Comparison of ENCODE assay signal across 8 mouse cellular contexts in genomic region chr13:24638371-24639214, GRCm38 (mm10). TPM values are rescaled to one million over a fixed set of nuclear protein-coding genes. Genes with fewer than 3 reads are reported as not detected.
DNase-seq lines count a peak whose midpoint lies in the region; ATAC-seq and TF ChIP-seq lines count a peak whose summit lies in the region.

No protein-coding gene starts in this region.

- no peak for TF ChIP-seq CTCF in brain, embryonic 14.5 days (IDR thresholded peaks at IDR 0.05; ENCODE audit: borderline replicate concordance, extremely low read depth, insufficient read depth, insufficient read length)

- H3K36me3 ChIP-seq in lung, embryonic 15.5 days, result no peaks in the 10 kb centered on the region
- no peaks in the 10 kb centered on the region for H3K36me3 ChIP-seq in kidney, embryonic 15.5 days
- H3K36me3 ChIP-seq in liver, embryonic 15.5 days (replicated peaks), result no peaks in the 10 kb centered on the region

- peak overlapping the region; percentile 56 for H3K4me3 ChIP-seq in lung, embryonic 15.5 days
- peak overlapping the region; percentile 54 for H3K4me3 ChIP-seq in kidney, embryonic 15.5 days (replicated peaks)
- H3K4me3 ChIP-seq in liver, embryonic 15.5 days (replicated peaks), result peak overlapping the region; percentile 52

- peaks cover 9% of the 10 kb centered on the region; the same call in 1 of the 2 replicates for H3K27me3 ChIP-seq in lung, embryonic 15.5 days
- peaks cover 8% of the 10 kb centered on the region for H3K27me3 ChIP-seq in kidney, embryonic 15.5 days
- peaks cover 69% of the 10 kb centered on the region for H3K27me3 ChIP-seq in liver, embryonic 15.5 days

- no peak for DNase-seq in lung, postnatal 36 days
- peak; percentile 78 for DNase-seq in brain, embryonic 14.5 days (ENCODE audit: low read depth)
- peak; percentile 33 to 45 for DNase-seq in gastrocnemius, postnatal 4 days (ENCODE audit: low spot score in 2 of 2)
- DNase-seq in thymus, postnatal 25 days, result peak; percentile 76

- peak; percentile 40; the same call in 1 of the 2 replicates for ATAC-seq in lung, embryonic 15.5 days (ENCODE audit: borderline replicate concordance, extremely low read depth, low FRiP score, low TSS enrichment)
- peak; percentile 69 for ATAC-seq in kidney, embryonic 15.5 days (replicated peaks; ENCODE audit: low FRiP score)
- no peak for ATAC-seq in liver, embryonic 15.5 days (ENCODE audit: insufficient read depth)
- ATAC-seq in neutrophil, adult 5-6 weeks (ENCODE audit: extremely low read depth, insufficient number of reproducible peaks, low FRiP score, poor library complexity, severe bottlenecking), result peak; percentile 9; the same call in 1 of the 2 replicates

- no peaks in the 10 kb centered on the region for H3K9me3 ChIP-seq in lung, embryonic 15.5 days
- H3K9me3 ChIP-seq in kidney, embryonic 15.5 days (replicated peaks), result no peaks in the 10 kb centered on the region
- H3K9me3 ChIP-seq in liver, embryonic 15.5 days (replicated peaks), result no peaks in the 10 kb centered on the region

- H3K4me2 ChIP-seq in lung, embryonic 15.5 days, result peak overlapping the region; percentile 98
- peak overlapping the region; percentile 98 for H3K4me2 ChIP-seq in kidney, embryonic 15.5 days
- H3K4me2 ChIP-seq in liver, embryonic 15.5 days, result peak overlapping the region; percentile 72

- H3K4me1 ChIP-seq in lung, embryonic 15.5 days, result peaks cover 39% of the 10 kb centered on the region
- peaks cover 30% of the 10 kb centered on the region for H3K4me1 ChIP-seq in kidney, embryonic 15.5 days
- peaks cover 31% of the 10 kb centered on the region for H3K4me1 ChIP-seq in liver, embryonic 15.5 days (replicated peaks)

- no peak overlapping the region for H3K27ac ChIP-seq in lung, embryonic 15.5 days
- no peak overlapping the region for H3K27ac ChIP-seq in kidney, embryonic 15.5 days
- H3K27ac ChIP-seq in liver, embryonic 15.5 days (replicated peaks), result no peak overlapping the region

- under 1% methylated on average over 65 of the region's 66 CpGs for WGBS in lung, embryonic 15.5 days
- WGBS in kidney, embryonic 15.5 days, result under 1% methylated on average over 64 of the region's 66 CpGs
- 2% methylated on average over 62 of the region's 66 CpGs for WGBS in liver, embryonic 15.5 days (ENCODE audit: insufficient replicate concordance)

- 0 out of 2 replicates have a peak, but pooled peaks have one; percentile 14 for TF ChIP-seq POLR2A in brain, embryonic 14.5 days (IDR thresholded peaks at IDR 0.05; ENCODE audit: borderline replicate concordance, extremely low read depth, insufficient read depth, insufficient read length, poor library complexity, severe bottlenecking)

- peak overlapping the region; percentile 46 for H3K9ac ChIP-seq in lung, embryonic 15.5 days
- peak overlapping the region; percentile 53 for H3K9ac ChIP-seq in kidney, embryonic 15.5 days
- H3K9ac ChIP-seq in liver, embryonic 15.5 days, result peak overlapping the region; percentile 35; the same call in 1 of the 2 replicates

RNA-seq across cellular contexts. Expression of gene Ripor2, which starts 56.6 kb away (rescaled TPM):
- polyA plus RNA-seq in lung, embryonic 15.5 days (2015; fragmentation: Nextera tagmentation; extraction: Ambion mirVana), result 5.1 and 5.4 TPM in 2 replicates
- polyA plus RNA-seq in brain, embryonic 14.5 days (2012; rRNA removed), result 29.5 and 32.0 TPM in 2 replicates
- total RNA-seq in gastrocnemius, postnatal 4 days (2021), result 10 to 100 TPM; 14.7 to 17.8 TPM
- 2.7 and 2.8 TPM in 2 replicates for polyA plus RNA-seq in kidney, embryonic 15.5 days (2015; fragmentation: Nextera tagmentation; extraction: Ambion mirVana)
- 3.1 and 3.2 TPM in 2 replicates for polyA plus RNA-seq in liver, embryonic 15.5 days (2015; fragmentation: Nextera tagmentation; extraction: Ambion mirVana)
- total RNA-seq in neutrophil, adult 5-6 weeks (2017), result 585 and 610 TPM in 2 replicates
